Mouse (Mus musculus) forebrain, embryonic 16.5 days (tissue): ENCODE results near the gene Ift27. TPM values are rescaled to one million over a fixed set of nuclear protein-coding genes. Genes with fewer than 3 reads are reported as not detected.

ENCODE experiments used
- ATAC-seq: fragments of 200-750 bp; cut with Nextera tagmentation; 2 replicates; pipeline ENCODE4 v1.8.0; 2017; ENCODE audit warnings: mild to moderate bottlenecking, moderate library complexity
- H3K27ac ChIP-seq: fragments of 300-500 bp; sonication (generic); 2 replicates; pipeline ENCODE4 v1.5.1; 2014; ENCODE audit warnings: low read length, control low read depth
- H3K27me3 ChIP-seq: fragments of 300-500 bp; sonication (generic); replicated peaks from 2 replicates; pipeline ENCODE4 v1.6.1; 2014; ENCODE audit warnings: low read length; ENCODE audit not compliant: control insufficient read depth, insufficient read depth
- H3K36me3 ChIP-seq: fragments of 300-500 bp; sonication (generic); 2 replicates; pipeline ENCODE4 v1.6.1; 2014; ENCODE audit not compliant: control insufficient read depth, insufficient read depth
- H3K4me1 ChIP-seq: fragments of 300-500 bp; sonication (generic); replicated peaks from 2 replicates; pipeline ENCODE4 v1.6.1; 2014; ENCODE audit warnings: low read length; ENCODE audit not compliant: control insufficient read depth, insufficient read depth
- H3K4me2 ChIP-seq: fragments of 300-500 bp; sonication (generic); 2 replicates; pipeline ENCODE4 v1.6.1; 2014; ENCODE audit warnings: mild to moderate bottlenecking, low read length, control low read depth
- H3K4me3 ChIP-seq: fragments of 300-500 bp; sonication (generic); replicated peaks from 2 replicates; pipeline ENCODE4 v1.5.1; 2014; ENCODE audit warnings: mild to moderate bottlenecking, low read length, control low read depth
- H3K9ac ChIP-seq: fragments of 300-500 bp; sonication (generic); replicated peaks from 2 replicates; pipeline ENCODE4 v1.6.1; 2014; ENCODE audit warnings: low read depth, low read length, control low read depth
- H3K9me3 ChIP-seq: fragments of 300-500 bp; sonication (generic); 2 replicates; pipeline ENCODE4 v1.6.1; 2016; ENCODE audit warnings: low read length; ENCODE audit not compliant: control insufficient read depth
- WGBS: fragments of 180-500 bp; shearing (Covaris S2); extraction: QIAGEN DNeasy Blood & Tissue Kit; methylation state at CpG from one replicate; pipeline ENCODE4 v1.1.7; 2014; 5-methylcytosine and 5-hydroxymethylcytosine counted together
- polyA plus RNA-seq: library from polyadenylated mRNA; unstranded; fragments of >200 nt; fragmentation: Nextera tagmentation; extraction: Ambion mirVana; gene quantifications from 2 replicates; pipeline ENCODE4 v1.2.1, GENCODE M21; 2015

Gene Ift27
- polyA plus RNA-seq, 1 experiment from 2014 or later, result 113 TPM

DNA sequence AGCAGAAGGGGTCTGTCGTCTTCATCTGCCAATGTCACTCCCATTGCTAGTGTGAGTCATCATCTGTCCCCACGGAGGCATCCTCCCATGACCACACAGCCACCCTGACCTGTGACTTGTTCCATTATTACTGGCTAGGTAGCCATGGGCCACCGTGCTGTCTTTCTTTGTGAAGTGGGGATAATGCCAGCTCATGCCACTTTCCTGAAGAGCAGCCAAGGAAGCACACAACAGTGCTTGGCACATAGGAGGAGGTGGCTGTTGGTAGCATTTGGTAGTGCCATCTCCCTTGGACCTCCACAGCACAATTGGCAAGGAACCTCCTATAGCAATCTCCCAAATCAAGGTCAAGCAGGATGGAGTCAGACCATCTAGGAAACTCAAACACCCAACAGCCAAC is 20.4 kb upstream of the Ift27 start:
- H3K9me3 ChIP-seq, result no peaks in the 10 kb centered on the region
- no peaks in the 10 kb centered on the region for H3K36me3 ChIP-seq
- 67% methylated on average over 3 of the region's 3 CpGs for WGBS
- H3K4me1 ChIP-seq, result no peaks in the 10 kb centered on the region
- H3K4me3 ChIP-seq, result no peak overlapping the region
- H3K27ac ChIP-seq, result no peak overlapping the region
- H3K4me2 ChIP-seq, result no peak overlapping the region
- H3K27me3 ChIP-seq, result no peaks in the 10 kb centered on the region
- no peak overlapping the region for H3K9ac ChIP-seq
- ATAC-seq, result no peak

GRCm38 (mm10) chr15:78189636-78190035 is 15.7 kb upstream of the Ift27 start:
- Histone ChIP-seq H3K27ac (no peak overlapping the region), H3K27me3 (no peaks in the 10 kb centered on the region), H3K4me1 (no peaks in the 10 kb centered on the region), H3K36me3 (no peaks in the 10 kb centered on the region), H3K9me3 (no peaks in the 10 kb centered on the region), H3K9ac (no peak overlapping the region), H3K4me3 (no peak overlapping the region), H3K4me2 (no peak overlapping the region)
- ATAC-seq, result no peak
- 88% methylated on average over 7 of the region's 7 CpGs for WGBS

GRCm38 (mm10) chr15:78188546-78188945 is 14.6 kb upstream of the Ift27 start:
- ATAC-seq, result no peak
- WGBS, result 79% methylated on average over 3 of the region's 3 CpGs
- H3K4me3 ChIP-seq, result no peak overlapping the region

GRCm38 (mm10) chr15:78186906-78187305 is 13.0 kb upstream of the Ift27 start:
- no peaks in the 10 kb centered on the region for H3K9me3 ChIP-seq
- no peak overlapping the region for H3K27ac ChIP-seq
- 45% methylated on average over 5 of the region's 5 CpGs for WGBS
- no peak overlapping the region for H3K4me3 ChIP-seq
- H3K27me3 ChIP-seq, result no peaks in the 10 kb centered on the region
- H3K36me3 ChIP-seq, result no peaks in the 10 kb centered on the region
- H3K9ac ChIP-seq, result no peak overlapping the region
- H3K4me2 ChIP-seq, result no peak overlapping the region
- no peak for ATAC-seq
- peaks cover 8% of the 10 kb centered on the region for H3K4me1 ChIP-seq

More at GRCm38 (mm10) chr15:78188546-78188945, 14.6 kb upstream of the Ift27 start:
- no peaks in the 10 kb centered on the region for H3K27me3 ChIP-seq
- no peak overlapping the region for H3K27ac ChIP-seq
- H3K36me3 ChIP-seq, result no peaks in the 10 kb centered on the region
- H3K9ac ChIP-seq, result no peak overlapping the region
- no peaks in the 10 kb centered on the region for H3K4me1 ChIP-seq
- no peaks in the 10 kb centered on the region for H3K9me3 ChIP-seq
- H3K4me2 ChIP-seq, result no peak overlapping the region

DNA sequence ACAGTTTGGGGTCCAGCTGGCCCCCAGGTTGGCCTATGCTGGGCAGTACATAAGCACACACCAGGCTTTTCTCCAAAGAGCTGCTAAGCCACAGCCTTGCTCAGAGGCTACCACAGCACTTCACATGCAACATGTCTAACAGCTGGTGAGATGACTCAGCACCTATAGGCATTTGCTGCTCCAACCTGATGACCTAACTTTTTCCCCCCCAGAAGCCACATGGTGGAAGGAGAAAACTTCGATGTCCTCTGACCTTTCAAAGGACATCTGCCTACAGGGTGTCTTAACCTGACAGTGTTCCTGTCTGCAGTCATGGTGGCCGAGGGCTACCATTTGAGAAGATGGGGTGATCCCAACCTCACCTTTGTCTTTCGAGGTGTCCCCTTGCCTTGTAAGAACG is 11.7 kb upstream of the Ift27 start:
- Histone ChIP-seq H3K27ac (no peak overlapping the region), H3K9ac (no peak overlapping the region), H3K27me3 (no peaks in the 10 kb centered on the region), H3K4me2 (no peak overlapping the region), H3K9me3 (no peaks in the 10 kb centered on the region), H3K36me3 (no peaks in the 10 kb centered on the region), H3K4me1 (peaks cover 16% of the 10 kb centered on the region), H3K4me3 (no peak overlapping the region)
- 91% methylated on average over 4 of the region's 4 CpGs for WGBS
- no peak for ATAC-seq

GRCm38 (mm10) chr15:78184855-78185254 is 10.9 kb upstream of the Ift27 start:
- Histone ChIP-seq H3K4me2 (no peak overlapping the region), H3K9ac (no peak overlapping the region), H3K36me3 (no peaks in the 10 kb centered on the region), H3K4me3 (no peak overlapping the region), H3K4me1 (peaks cover 16% of the 10 kb centered on the region), H3K9me3 (no peaks in the 10 kb centered on the region), H3K27me3 (no peaks in the 10 kb centered on the region), H3K27ac (no peak overlapping the region)
- ATAC-seq, result peak; percentile 78
- WGBS, result 2% methylated on average over 10 of the region's 10 CpGs

DNA sequence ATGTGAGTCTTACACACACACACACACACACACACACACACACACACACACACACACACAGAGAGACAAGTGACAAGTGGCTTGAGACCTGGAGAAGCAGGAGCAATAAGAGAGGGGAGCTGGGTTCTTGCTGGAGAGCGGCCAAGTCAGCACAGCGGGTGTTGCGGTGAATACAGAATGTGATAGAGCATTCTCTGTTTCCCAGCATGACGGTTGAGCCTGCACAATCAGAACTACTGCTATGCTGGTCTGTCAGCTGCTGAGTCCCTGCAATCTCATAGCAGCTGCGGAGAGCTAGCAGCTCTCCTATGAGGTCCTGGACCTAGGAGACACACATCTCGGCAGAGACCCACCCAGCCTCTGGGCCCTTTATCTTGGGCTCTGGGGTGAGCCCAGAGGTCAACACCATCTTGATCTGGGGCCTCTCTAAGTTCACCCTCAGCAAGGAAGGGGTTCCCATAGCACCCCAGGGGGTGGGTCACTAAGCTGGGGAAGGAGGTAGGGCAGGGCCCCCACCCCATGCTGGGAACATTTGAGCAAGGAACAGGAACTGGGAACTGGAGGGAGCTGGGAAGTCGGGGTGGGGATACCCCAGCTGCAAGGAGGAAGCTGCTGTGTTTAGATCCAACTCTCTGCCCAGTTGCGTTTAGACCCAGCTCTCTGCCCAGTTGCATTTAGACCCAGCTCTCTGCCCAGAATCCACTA is 7.9 kb upstream of the Ift27 start:
- no peak overlapping the region; the same call in 1 of the 2 replicates for H3K9ac ChIP-seq
- H3K4me1 ChIP-seq, result peaks cover 16% of the 10 kb centered on the region
- 15% methylated on average over 8 of the region's 8 CpGs for WGBS
- H3K4me3 ChIP-seq, result no peak overlapping the region
- H3K27me3 ChIP-seq, result no peaks in the 10 kb centered on the region
- no peaks in the 10 kb centered on the region for H3K9me3 ChIP-seq
- peak overlapping the region; percentile 13; the same call in 1 of the 2 replicates for H3K4me2 ChIP-seq
- no peaks in the 10 kb centered on the region for H3K36me3 ChIP-seq
- H3K27ac ChIP-seq, result peak overlapping the region; percentile 80
- peak; percentile 84 for ATAC-seq

DNA sequence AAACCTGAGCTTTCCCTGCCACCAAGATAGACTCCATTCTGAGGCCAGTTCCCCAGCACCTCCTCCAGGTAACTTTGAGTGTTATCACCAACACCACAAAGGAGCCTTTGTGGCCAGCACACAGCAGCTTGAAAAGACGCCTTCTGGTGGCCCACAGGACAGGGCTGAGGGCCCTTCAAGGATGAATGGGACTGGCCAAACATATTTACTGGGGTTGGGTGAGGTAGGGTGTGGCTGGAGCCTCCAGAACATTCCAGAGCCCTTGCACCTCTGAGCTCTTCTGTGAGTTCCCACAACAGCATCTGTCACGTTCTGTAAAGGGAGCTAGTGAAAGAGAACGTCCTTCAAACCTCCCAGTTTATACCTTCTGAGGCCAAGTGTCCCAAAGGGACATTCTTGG is 5.9 kb upstream of the Ift27 start:
- H3K27ac ChIP-seq, result no peak overlapping the region
- peaks cover 21% of the 10 kb centered on the region for H3K4me1 ChIP-seq
- no peak overlapping the region for H3K4me2 ChIP-seq
- H3K4me3 ChIP-seq, result no peak overlapping the region
- no peaks in the 10 kb centered on the region for H3K36me3 ChIP-seq
- H3K9me3 ChIP-seq, result no peaks in the 10 kb centered on the region
- WGBS, result 72% methylated on average over 3 of the region's 3 CpGs
- ATAC-seq, result no peak
- H3K27me3 ChIP-seq, result no peaks in the 10 kb centered on the region
- no peak overlapping the region for H3K9ac ChIP-seq

GRCm38 (mm10) chr15:78178397-78178796 is 4.5 kb upstream of the Ift27 start:
- Histone ChIP-seq H3K4me1 (peaks cover 23% of the 10 kb centered on the region), H3K27me3 (no peaks in the 10 kb centered on the region), H3K9me3 (no peaks in the 10 kb centered on the region), H3K9ac (no peak overlapping the region), H3K4me3 (no peak overlapping the region), H3K36me3 (no peaks in the 10 kb centered on the region), H3K4me2 (no peak overlapping the region), H3K27ac (no peak overlapping the region)
- ATAC-seq, result no peak
- 3% methylated on average over 9 of the region's 9 CpGs for WGBS

- Histone ChIP-seq H3K9me3 (no peaks in the 10 kb centered on the region), H3K4me1 (peaks cover 30% of the 10 kb centered on the region), H3K27me3 (no peaks in the 10 kb centered on the region), H3K36me3 (no peaks in the 10 kb centered on the region), H3K9ac (no peak overlapping the region), H3K4me3 (no peak overlapping the region), H3K4me2 (no peak overlapping the region), H3K27ac (no peak overlapping the region)
- WGBS, result 67% methylated on average over 10 of the region's 10 CpGs
- ATAC-seq, result no peak
These were observed 3.4 kb upstream of the Ift27 start for GRCm38 (mm10) chr15:78177257-78177656.
